Mouse (Mus musculus) urinary bladder, postnatal 25 days (tissue): ENCODE data around the gene Hpcal1.

Experiments
- DNase-seq: peaks from one replicate; pipeline ENCODE4 v3.0.0; 2022; ENCODE audit warnings: low spot score

Hpcal1 gene

DNA sequence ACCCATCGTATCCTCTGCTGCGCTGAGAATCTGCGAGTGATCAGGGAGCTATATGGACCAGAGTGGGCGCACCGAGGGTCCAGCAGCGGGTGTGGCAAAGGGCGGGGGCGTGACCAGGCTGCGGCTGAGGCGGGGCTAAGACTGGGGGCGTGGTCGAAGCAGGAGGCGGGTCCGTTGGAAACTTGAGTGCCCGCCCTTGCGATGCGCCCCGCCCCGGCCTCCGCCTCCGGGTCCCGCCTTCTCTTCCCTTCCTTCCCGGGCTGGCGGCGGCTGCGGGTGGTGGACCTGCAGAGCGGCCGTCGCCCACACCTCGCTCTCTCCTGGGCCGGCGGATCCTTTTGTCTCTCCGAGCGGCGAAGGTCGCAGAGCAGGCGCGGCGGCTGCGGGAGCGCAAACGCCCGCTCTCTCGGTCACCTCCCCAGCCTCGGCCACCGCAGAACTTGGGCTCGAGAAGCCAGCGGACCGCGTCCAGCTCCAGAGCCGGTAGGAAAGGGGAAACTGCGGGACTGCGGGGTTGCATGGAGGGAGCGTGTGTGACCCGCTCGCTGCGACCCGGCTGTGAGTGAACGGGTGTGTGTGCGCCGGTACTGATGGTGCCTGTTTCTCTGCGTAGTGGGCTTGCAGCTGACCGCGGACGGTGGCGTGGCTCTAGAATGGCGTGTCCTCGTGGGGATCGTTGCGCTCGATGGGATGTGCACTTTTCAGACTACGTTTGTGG is at the start of gene Hpcal1:
Hpcal1 (plus strand) TSS at position 293 of the 718 bp plus-strand sequence.
- peak; percentile 98 for DNase-seq

GRCm38 (mm10) chr12:17641269-17641668 is 49.4 kb upstream of the Hpcal1 start:
- DNase-seq: no peak

GRCm38 (mm10) chr12:17644385-17645222 is 46.1 kb upstream of the Hpcal1 start:
- no peak for DNase-seq

GRCm38 (mm10) chr12:17646457-17646856 is 44.2 kb upstream of the Hpcal1 start:
- no peak for DNase-seq

DNA sequence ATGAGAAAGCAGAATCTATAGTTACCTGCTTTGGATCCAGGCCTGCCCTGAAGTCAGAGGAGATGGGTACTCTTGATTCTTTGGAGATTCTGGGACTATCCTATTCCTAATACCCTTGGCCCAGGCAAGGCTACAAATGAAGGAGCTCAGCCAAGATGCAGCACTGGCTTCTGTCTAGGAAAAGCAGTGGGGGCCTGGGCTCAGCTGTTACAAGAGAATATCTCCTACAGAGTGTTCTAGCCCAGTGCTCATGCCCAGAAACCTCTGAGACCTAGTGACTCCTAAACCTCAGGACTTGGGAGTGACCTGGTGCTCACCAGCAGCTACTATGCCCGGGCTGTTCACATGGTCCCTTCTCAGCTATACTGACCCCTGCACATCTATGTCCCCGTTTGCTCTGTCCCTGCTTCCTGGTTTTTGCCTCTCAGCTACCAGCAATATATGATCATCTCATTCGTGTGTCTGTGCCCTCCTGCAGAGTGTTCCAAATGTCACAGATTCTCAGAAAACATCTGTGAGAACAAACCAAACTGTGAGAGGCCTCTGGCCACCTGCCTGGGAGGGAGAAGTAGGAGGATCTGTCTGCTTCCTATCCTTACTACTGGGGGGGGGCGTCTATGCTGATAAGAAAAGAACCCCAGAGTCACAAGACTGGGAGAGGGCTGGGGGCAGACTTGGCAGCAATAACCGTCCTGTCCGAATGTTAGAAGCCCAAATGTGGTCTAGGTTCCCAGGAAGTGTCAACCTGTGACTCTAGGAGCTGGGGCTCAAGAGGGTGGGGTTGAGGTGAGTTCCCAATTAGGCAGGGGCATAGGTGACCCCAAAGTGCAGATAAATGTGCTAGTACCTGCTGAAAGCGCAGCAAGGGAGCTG is 39.2 kb upstream of the Hpcal1 start:
- no peak for DNase-seq

- DNase-seq: no peak
Measured at GRCm38 (mm10) chr12:17652216-17653050, 38.2 kb upstream of the Hpcal1 start.

GRCm38 (mm10) chr12:17653051-17653783 is 37.4 kb upstream of the Hpcal1 start:
- DNase-seq: no peak

- DNase-seq: no peak
Measured at GRCm38 (mm10) chr12:17657561-17658195, 33.0 kb upstream of the Hpcal1 start.

DNA sequence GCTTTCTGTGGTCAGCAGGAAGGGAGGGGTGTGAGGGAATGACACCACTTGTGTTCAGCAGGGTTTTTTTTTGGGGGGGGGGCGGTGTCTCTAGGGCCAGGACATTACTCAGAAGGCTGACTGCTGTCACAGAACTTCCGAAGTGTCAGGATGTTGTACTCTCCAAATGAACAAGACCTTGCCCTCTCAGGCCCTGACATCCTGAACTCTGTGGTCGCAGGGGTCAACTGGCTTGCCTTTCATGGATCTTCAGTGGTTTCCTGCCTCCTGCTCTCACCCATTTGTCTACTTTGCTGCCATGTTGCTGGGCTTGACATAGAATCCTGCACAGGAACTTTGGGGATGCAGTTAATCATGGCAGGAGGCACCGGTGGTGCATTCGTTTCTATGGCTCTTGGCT is 32.1 kb upstream of the Hpcal1 start:
- DNase-seq: no peak

- no peak for DNase-seq
Measured at GRCm38 (mm10) chr12:17661483-17661920, 29.2 kb upstream of the Hpcal1 start.

- no peak for DNase-seq
Measured at GRCm38 (mm10) chr12:17663991-17664635, 26.5 kb upstream of the Hpcal1 start.

GRCm38 (mm10) chr12:17665906-17666326 is 24.7 kb upstream of the Hpcal1 start:
- DNase-seq: no peak

- DNase-seq: no peak
Measured at GRCm38 (mm10) chr12:17666616-17667015, 24.0 kb upstream of the Hpcal1 start.

DNA sequence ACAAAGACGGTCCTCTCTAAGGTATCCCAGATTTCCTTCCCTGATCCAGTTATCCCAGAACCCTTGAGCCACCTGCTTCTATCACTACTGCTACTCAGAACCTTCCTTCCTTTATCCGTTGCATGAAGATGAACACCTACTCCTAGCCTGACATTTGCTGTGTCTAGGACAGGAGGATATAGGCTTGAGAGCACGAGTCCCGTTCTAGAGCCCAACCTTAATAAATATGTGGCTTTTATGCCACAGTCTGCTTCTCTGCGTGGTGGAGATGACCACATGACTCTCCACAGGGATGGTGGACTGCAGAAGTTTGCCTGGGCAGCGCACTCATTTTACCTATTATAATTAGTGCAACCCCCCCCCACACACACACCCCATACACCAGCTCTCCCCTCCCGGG is 16.9 kb upstream of the Hpcal1 start:
- no peak for DNase-seq

DNA sequence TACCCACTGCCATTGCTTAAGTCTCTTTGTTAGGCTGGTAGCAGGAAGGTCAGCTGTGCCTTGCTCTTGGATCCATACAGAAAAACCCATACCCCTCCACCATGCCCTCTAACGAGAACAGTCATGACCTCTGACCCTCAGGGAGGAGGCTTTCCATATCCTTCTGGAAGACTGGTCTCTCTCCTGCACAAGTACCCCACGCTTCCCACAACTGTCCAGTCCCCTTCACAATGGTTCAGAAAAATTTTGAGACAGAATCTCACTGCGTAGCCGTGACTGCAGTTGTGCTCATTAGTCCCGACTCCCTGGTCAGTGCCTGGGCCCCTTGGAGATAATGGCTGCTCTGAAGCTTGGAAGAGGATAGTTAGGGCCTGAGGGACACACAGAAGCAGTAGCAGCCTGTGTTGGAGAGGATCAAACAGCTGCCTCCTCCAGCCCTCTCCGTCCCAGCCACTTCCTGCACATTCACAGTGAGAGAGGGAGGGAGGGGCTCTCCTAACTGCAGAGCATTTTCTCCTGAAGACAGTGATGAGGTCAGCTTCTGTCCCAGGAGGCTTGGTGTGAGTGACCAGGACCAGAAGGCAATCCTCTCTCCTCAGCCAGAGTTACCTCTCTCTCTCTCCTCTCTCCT is 16.4 kb upstream of the Hpcal1 start:
- DNase-seq: no peak

DNA sequence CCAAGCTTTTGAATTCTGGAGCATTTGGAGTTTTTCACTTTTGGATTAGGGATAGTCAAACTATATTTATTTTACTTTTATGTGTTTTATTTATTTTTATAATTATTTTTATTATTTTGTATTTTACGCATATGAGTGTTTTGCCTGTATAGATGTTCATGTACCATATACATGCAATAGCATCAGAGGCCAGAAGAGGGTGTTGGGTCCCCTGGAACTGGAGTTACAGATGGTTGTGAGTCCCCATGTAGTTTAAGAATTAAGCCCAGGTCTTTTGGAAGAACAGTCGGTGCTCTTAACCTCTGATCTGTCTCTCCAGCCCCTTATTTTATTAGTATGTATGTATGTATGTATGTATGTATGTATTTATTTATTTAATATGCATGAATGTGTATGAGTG is 12.9 kb upstream of the Hpcal1 start:
- no peak for DNase-seq

DNA sequence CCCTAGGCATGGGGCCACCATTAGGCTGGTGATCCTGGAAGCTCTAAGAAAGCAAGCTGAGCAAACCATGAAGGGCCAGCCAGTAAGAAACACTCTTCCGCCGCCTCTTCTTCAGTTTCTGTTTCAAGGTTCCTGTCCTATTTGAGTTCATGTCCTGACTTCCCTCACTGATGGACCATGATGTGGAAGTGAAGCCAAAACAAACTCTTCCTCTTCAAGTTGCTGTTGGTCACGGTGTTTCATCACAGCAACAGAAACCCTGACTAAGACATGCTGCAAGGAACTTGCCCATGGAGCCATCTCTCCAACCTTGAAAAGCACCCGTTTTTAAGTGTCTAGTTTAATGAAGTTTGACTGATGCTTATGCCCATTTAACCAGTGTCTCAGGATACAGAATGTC is 11.1 kb upstream of the Hpcal1 start:
- no peak for DNase-seq

GRCm38 (mm10) chr12:17682161-17682560 is 8.5 kb upstream of the Hpcal1 start:
- no peak for DNase-seq

- DNase-seq: no peak
Measured at GRCm38 (mm10) chr12:17684315-17684714, 6.3 kb upstream of the Hpcal1 start.
